Mouse (Mus musculus) lung, embryonic 15.5 days (tissue): ENCODE measurements around the gene Mettl8. TPM values are rescaled to one million over a fixed set of nuclear protein-coding genes. Genes with fewer than 3 reads are reported as not detected.

Experiments used
- ATAC-seq: fragments of 200-750 bp; cut with Nextera tagmentation; 2 replicates; pipeline ENCODE4 v1.8.0; 2017; ENCODE audit warnings: moderate number of reproducible peaks, borderline replicate concordance; ENCODE audit not compliant: low FRiP score, low TSS enrichment; ENCODE audit errors: extremely low read depth
- H3K27ac ChIP-seq: fragments of 300-500 bp; sonication (generic); 2 replicates; pipeline ENCODE4 v1.5.1; 2015; ENCODE audit warnings: moderate library complexity, mild to moderate bottlenecking, inconsistent platforms
- H3K27me3 ChIP-seq: fragments of 300-500 bp; sonication (generic); 2 replicates; pipeline ENCODE4 v1.6.1; 2015; ENCODE audit warnings: inconsistent platforms
- H3K36me3 ChIP-seq: fragments of 300-500 bp; sonication (generic); 2 replicates; pipeline ENCODE4 v1.6.1; 2015; ENCODE audit warnings: inconsistent platforms
- H3K4me1 ChIP-seq: fragments of 300-500 bp; sonication (generic); 2 replicates; pipeline ENCODE4 v1.6.1; 2015; ENCODE audit warnings: inconsistent platforms
- H3K4me2 ChIP-seq: fragments of 300-500 bp; sonication (generic); 2 replicates; pipeline ENCODE4 v1.6.1; 2015; ENCODE audit warnings: inconsistent platforms, mild to moderate bottlenecking, moderate library complexity
- H3K4me3 ChIP-seq: fragments of 300-500 bp; sonication (generic); 2 replicates; pipeline ENCODE4 v1.5.1; 2015; ENCODE audit warnings: mild to moderate bottlenecking, inconsistent platforms
- H3K9ac ChIP-seq: fragments of 300-500 bp; sonication (generic); 2 replicates; pipeline ENCODE4 v1.6.1; 2015; ENCODE audit warnings: inconsistent platforms
- H3K9me3 ChIP-seq: fragments of 300-500 bp; sonication (generic); 2 replicates; pipeline ENCODE4 v1.6.1; 2016; ENCODE audit warnings: inconsistent platforms
- WGBS: fragments of 180-500 bp; shearing (Covaris S2); methylation state at CpG from one replicate; pipeline ENCODE4 v1.1.7; 2015; 5-methylcytosine and 5-hydroxymethylcytosine counted together
- polyA plus RNA-seq: library from polyadenylated mRNA; unstranded; fragments of >200 nt; fragmentation: Nextera tagmentation; extraction: Ambion mirVana; gene quantifications from 2 replicates; pipeline ENCODE4 v1.2.1, GENCODE M21; 2015

The Mettl8 gene
- polyA plus RNA-seq: 14.9 and 16.5 TPM in 2 replicates

- H3K9me3 ChIP-seq: no peaks in the 10 kb centered on the region
- H3K4me3 ChIP-seq: peak within 1 kb of the TSS; percentile 82
- H3K4me1 ChIP-seq: peaks cover 13% of the 10 kb centered on the region
- H3K36me3 ChIP-seq: peaks cover 4% of the 10 kb centered on the region; the same call in 1 of the 2 replicates
- peak within 1 kb of the TSS; percentile 96 for H3K27ac ChIP-seq
- ATAC-seq: peak; percentile 99
- peak within 1 kb of the TSS; percentile 85 for H3K4me2 ChIP-seq
- WGBS: under 1% methylated on average over 57 of the region's 57 CpGs
- H3K27me3 ChIP-seq: no peaks in the 10 kb centered on the region
- H3K9ac ChIP-seq: peak within 1 kb of the TSS; percentile 83
Measured at GRCm38 (mm10) chr2:71055300-71056114, at the start of gene Mettl8, which contains the start of gene Dcaf17. TSS of gene Mettl8 (minus strand) at chr2:71055583. TSS of gene Dcaf17 (plus strand) at chr2:71055328.

DNA sequence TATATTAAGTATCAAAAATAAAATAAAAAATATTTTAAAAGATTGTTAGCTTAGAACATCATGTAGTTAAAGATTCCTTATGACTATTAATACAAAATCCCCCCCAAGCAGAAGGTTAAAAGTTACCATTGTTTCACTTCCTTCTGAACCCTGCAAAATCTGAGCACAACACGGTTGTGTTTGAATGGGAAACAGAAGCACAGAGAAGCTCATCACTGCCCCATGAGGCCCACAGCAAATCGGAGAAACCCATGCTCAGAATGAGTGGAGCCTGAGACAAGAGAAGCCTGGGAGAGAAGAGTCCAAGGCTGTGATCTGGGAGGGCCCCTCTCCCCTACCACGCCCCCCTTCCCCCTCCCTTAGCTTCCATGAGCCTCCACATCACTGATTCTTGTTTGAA lies 49.3 kb upstream of the Mettl8 start:
- Histone ChIP-seq H3K27me3 (no peaks in the 10 kb centered on the region), H3K4me2 (no peak overlapping the region), H3K9me3 (no peaks in the 10 kb centered on the region), H3K36me3 (peaks cover 5% of the 10 kb centered on the region; the same call in 1 of the 2 replicates), H3K9ac (no peak overlapping the region), H3K27ac (no peak overlapping the region), H3K4me1 (no peaks in the 10 kb centered on the region), H3K4me3 (no peak overlapping the region)
- ATAC-seq: no peak
- 61% methylated on average over 3 of the region's 3 CpGs for WGBS

DNA sequence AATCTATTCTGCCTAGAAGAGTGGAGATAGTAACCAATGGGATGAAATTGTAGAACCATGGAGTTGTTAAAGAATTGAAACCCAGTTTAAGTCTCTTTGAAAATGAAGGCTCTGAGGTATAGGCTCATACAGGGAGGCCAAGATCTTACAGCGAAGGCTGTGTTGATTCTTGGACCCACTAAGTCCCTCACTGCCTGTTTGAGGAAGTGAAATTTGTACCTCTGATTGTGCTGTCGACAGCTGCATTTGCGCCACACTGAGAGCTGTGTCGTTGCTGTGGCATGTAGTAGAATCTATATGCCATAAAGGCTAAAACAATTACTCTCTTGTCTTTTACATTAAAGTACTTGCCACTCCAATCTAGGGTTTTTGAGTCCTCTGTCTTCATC lies 47.9 kb upstream of the Mettl8 start:
- no peak overlapping the region for H3K4me3 ChIP-seq
- no peaks in the 10 kb centered on the region for H3K4me1 ChIP-seq
- no peak overlapping the region for H3K9ac ChIP-seq
- no peak overlapping the region for H3K4me2 ChIP-seq
- H3K36me3 ChIP-seq: peaks cover 5% of the 10 kb centered on the region; the same call in 1 of the 2 replicates
- no peaks in the 10 kb centered on the region for H3K27me3 ChIP-seq
- 76% methylated on average over 4 of the region's 4 CpGs for WGBS
- H3K9me3 ChIP-seq: no peaks in the 10 kb centered on the region
- no peak for ATAC-seq
- H3K27ac ChIP-seq: no peak overlapping the region

DNA sequence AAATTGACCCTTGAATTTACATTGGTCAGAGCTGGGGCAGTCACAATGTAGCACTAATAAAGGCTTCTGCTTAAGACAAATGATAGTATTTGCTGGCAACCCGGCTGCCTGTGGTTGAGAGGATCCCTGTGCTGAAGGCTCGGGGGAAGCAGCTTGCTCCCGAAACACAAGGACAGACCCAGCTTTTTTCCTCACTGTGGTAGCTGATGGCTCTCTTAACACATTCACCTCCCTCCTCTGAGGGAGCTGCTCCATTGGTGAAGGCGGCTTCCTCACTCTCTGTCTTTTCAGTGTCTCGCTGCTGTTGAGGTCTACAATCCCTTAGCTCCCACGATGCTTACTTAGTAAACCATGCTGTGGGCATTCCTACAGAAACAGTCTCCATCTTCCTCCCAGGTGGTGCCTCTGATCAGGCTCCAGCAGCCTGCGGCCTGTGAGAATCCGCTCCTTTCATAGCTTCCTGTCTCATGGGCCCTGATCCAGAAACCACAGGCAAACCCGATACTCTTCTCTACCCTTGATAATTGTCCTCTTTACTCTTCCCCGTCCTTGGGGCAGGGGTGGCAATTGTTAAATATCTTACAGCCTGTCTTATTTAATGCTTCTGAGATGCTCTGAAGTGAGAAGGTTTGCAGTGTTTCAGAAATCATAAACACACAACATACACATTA lies 47.4 kb upstream of the Mettl8 start:
- H3K4me1 ChIP-seq: no peaks in the 10 kb centered on the region
- H3K4me2 ChIP-seq: no peak overlapping the region
- H3K9ac ChIP-seq: no peak overlapping the region
- 71% methylated on average over 10 of the region's 10 CpGs for WGBS
- H3K9me3 ChIP-seq: no peaks in the 10 kb centered on the region
- no peak overlapping the region for H3K4me3 ChIP-seq
- peaks cover 5% of the 10 kb centered on the region; the same call in 1 of the 2 replicates for H3K36me3 ChIP-seq
- H3K27me3 ChIP-seq: no peaks in the 10 kb centered on the region
- ATAC-seq: no peak
- no peak overlapping the region for H3K27ac ChIP-seq

- 43% methylated on average over 7 of the region's 7 CpGs for WGBS
- Histone ChIP-seq H3K27ac (no peak overlapping the region), H3K4me1 (no peaks in the 10 kb centered on the region), H3K4me3 (no peak overlapping the region), H3K36me3 (peaks cover 8% of the 10 kb centered on the region; the same call in 1 of the 2 replicates), H3K4me2 (no peak overlapping the region), H3K27me3 (no peaks in the 10 kb centered on the region), H3K9ac (no peak overlapping the region), H3K9me3 (no peaks in the 10 kb centered on the region)
- ATAC-seq: no peak
Measured at GRCm38 (mm10) chr2:71096170-71096569, 40.8 kb upstream of the Mettl8 start.

- Histone ChIP-seq H3K27ac (no peak overlapping the region), H3K4me1 (no peaks in the 10 kb centered on the region), H3K4me3 (no peak overlapping the region), H3K9ac (no peak overlapping the region), H3K27me3 (no peaks in the 10 kb centered on the region), H3K36me3 (peaks cover 23% of the 10 kb centered on the region), H3K4me2 (no peak overlapping the region), H3K9me3 (no peaks in the 10 kb centered on the region)
- no peak for ATAC-seq
- WGBS: 80% methylated on average over 4 of the region's 4 CpGs
Measured at GRCm38 (mm10) chr2:71090660-71091445, 35.5 kb upstream of the Mettl8 start.

- Histone ChIP-seq H3K4me3 (no peak overlapping the region), H3K9ac (no peak overlapping the region), H3K27ac (no peak overlapping the region), H3K9me3 (no peaks in the 10 kb centered on the region), H3K27me3 (no peaks in the 10 kb centered on the region), H3K36me3 (peaks cover 23% of the 10 kb centered on the region), H3K4me2 (no peak overlapping the region), H3K4me1 (no peaks in the 10 kb centered on the region)
- 58% methylated on average over 3 of the region's 3 CpGs for WGBS
- ATAC-seq: no peak
Measured at GRCm38 (mm10) chr2:71089766-71090165, 34.4 kb upstream of the Mettl8 start.

GRCm38 (mm10) chr2:71083454-71084193 lies 28.2 kb upstream of the Mettl8 start:
- Histone ChIP-seq H3K4me1 (no peaks in the 10 kb centered on the region), H3K9me3 (no peaks in the 10 kb centered on the region), H3K4me2 (no peak overlapping the region), H3K4me3 (no peak overlapping the region), H3K9ac (no peak overlapping the region), H3K27me3 (no peaks in the 10 kb centered on the region), H3K36me3 (peaks cover 15% of the 10 kb centered on the region; the same call in 1 of the 2 replicates), H3K27ac (no peak overlapping the region)
- ATAC-seq: no peak
- 85% methylated on average over 6 of the region's 6 CpGs for WGBS

- Histone ChIP-seq H3K27me3 (no peaks in the 10 kb centered on the region), H3K4me1 (no peaks in the 10 kb centered on the region), H3K4me3 (no peak overlapping the region), H3K9me3 (no peaks in the 10 kb centered on the region), H3K27ac (no peak overlapping the region), H3K36me3 (peaks cover 10% of the 10 kb centered on the region; the same call in 1 of the 2 replicates), H3K4me2 (no peak overlapping the region), H3K9ac (no peak overlapping the region)
- no peak for ATAC-seq
- 87% methylated on average over 7 of the region's 7 CpGs for WGBS
Measured at GRCm38 (mm10) chr2:71082416-71082815, 27.0 kb upstream of the Mettl8 start.

DNA sequence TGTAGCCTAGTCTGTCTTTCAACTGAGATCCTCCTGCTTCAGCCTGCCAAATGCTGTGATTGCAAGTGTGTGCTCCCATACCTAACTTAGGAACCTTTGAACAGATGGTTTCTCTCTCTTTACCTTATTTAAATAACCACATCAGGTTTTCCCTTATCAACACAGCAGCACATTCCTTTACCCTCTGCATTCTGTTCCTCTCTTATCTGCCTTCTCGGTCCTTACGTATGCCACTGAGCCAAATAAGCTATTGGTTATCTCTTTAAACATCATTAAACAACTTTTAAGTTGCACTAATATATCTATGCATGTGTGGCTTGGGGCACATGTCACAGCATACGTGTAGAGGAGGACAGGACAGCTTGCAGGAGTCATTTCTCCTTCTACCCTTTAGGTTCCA lies 18.4 kb upstream of the Mettl8 start:
- 62% methylated on average over 3 of the region's 3 CpGs for WGBS
- Histone ChIP-seq H3K4me3 (no peak overlapping the region), H3K27me3 (no peaks in the 10 kb centered on the region), H3K27ac (no peak overlapping the region), H3K9ac (no peak overlapping the region), H3K4me2 (no peak overlapping the region), H3K4me1 (no peaks in the 10 kb centered on the region), H3K36me3 (no peaks in the 10 kb centered on the region), H3K9me3 (no peaks in the 10 kb centered on the region)
- ATAC-seq: no peak

DNA sequence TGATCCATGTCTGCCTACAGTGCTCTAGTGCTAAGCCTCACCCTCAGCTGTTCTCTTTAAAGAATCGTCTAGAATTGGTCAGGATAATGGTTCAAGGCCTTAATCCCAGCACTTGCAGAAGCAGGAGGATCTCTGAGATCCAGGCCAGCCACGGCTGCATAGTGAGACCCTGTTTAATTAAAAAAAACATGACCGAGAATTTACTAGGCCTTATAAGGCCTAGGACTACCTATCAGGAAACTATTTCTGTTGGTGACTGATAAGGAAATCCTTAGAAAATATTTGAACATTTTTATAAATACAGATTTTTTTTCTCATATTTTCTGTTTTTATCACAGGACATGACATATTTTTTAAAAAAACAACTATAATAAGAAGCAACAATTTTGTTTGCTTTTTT lies 17.9 kb upstream of the Mettl8 start:
- WGBS: 89% methylated on average over 3 of the region's 3 CpGs
- no peak overlapping the region for H3K4me3 ChIP-seq
- H3K27me3 ChIP-seq: no peaks in the 10 kb centered on the region
- no peak overlapping the region for H3K4me2 ChIP-seq
- no peak overlapping the region for H3K9ac ChIP-seq
- H3K27ac ChIP-seq: no peak overlapping the region
- H3K36me3 ChIP-seq: no peaks in the 10 kb centered on the region
- H3K4me1 ChIP-seq: no peaks in the 10 kb centered on the region
- no peaks in the 10 kb centered on the region for H3K9me3 ChIP-seq
- ATAC-seq: no peak
